Mouse (Mus musculus) liver, postnatal 0 days (tissue): Measurements from ENCODE around the gene Ptprs. TPM values are rescaled to one million over a fixed set of nuclear protein-coding genes. Genes with fewer than 3 reads are reported as not detected.

Source experiments
- ATAC-seq: fragments of 200-750 bp; cut with Nextera tagmentation; 2 replicates; pipeline ENCODE4 v1.8.0; 2017; ENCODE audit warnings: mild to moderate bottlenecking, moderate library complexity
- DNase-seq: peaks from one replicate; pipeline ENCODE4 v3.0.0-alpha.2; 2016
- H3K27ac ChIP-seq: fragments of 300-500 bp; sonication (generic); 2 replicates; pipeline ENCODE4 v1.5.1; 2014; ENCODE audit warnings: antibody characterized with exemption, moderate library complexity, mild to moderate bottlenecking, low read depth
- H3K27me3 ChIP-seq: fragments of 300-500 bp; sonication (generic); 2 replicates; pipeline ENCODE4 v1.6.1; 2014; ENCODE audit warnings: low read length, control low read depth, mixed read lengths; ENCODE audit not compliant: insufficient read depth
- H3K36me3 ChIP-seq: fragments of 300-500 bp; sonication (generic); replicated peaks from 2 replicates; pipeline ENCODE4 v1.6.1; 2014; ENCODE audit warnings: mild to moderate bottlenecking, control low read depth, low read length, moderate library complexity, mixed read lengths; ENCODE audit not compliant: insufficient read depth
- H3K4me1 ChIP-seq: fragments of 300-500 bp; sonication (generic); 2 replicates; pipeline ENCODE4 v1.6.1; 2014; ENCODE audit warnings: antibody characterized with exemption, mild to moderate bottlenecking, control low read depth; ENCODE audit not compliant: insufficient read depth
- H3K4me2 ChIP-seq: fragments of 300-500 bp; sonication (generic); 2 replicates; pipeline ENCODE4 v1.6.1; 2014; ENCODE audit warnings: low read depth, mild to moderate bottlenecking, low read length, moderate library complexity, mixed read lengths
- H3K4me3 ChIP-seq: fragments of 300-500 bp; sonication (generic); 2 replicates; pipeline ENCODE4 v1.5.1; 2014; ENCODE audit warnings: low read depth, low read length
- H3K9ac ChIP-seq: fragments of 300-500 bp; sonication (generic); replicated peaks from 2 replicates; pipeline ENCODE4 v1.6.1; 2014; ENCODE audit warnings: mild to moderate bottlenecking, moderate library complexity
- H3K9me3 ChIP-seq: fragments of 300-500 bp; sonication (generic); 2 replicates; pipeline ENCODE4 v1.6.1; 2016; ENCODE audit warnings: mild to moderate bottlenecking, control low read depth, low read length, mixed read lengths
- CTCF ChIP-seq: sonication (generic); IDR thresholded peaks from 2 replicates; pipeline ENCODE4 v1.5.1; 2016; ENCODE audit warnings: antibody characterized with exemption, low read depth
- EP300 ChIP-seq: IDR thresholded peaks from 2 replicates; pipeline ENCODE4 v1.6.1; 2016; ENCODE audit warnings: antibody characterized with exemption, low read depth, mild to moderate bottlenecking
- WGBS: fragments of 180-500 bp; shearing (Covaris S2); extraction: QIAGEN DNeasy Blood & Tissue Kit; methylation state at CpG from one replicate; pipeline ENCODE4 v1.1.7; 2014; ENCODE audit not compliant: insufficient replicate concordance; 5-methylcytosine and 5-hydroxymethylcytosine counted together
- polyA plus RNA-seq: library from polyadenylated mRNA; unstranded; fragments of >200 nt; fragmentation: Nextera tagmentation; extraction: Ambion mirVana; gene quantifications from 2 replicates; pipeline ENCODE4 v1.2.1, GENCODE M21; 2015

Ptprs gene
- polyA plus RNA-seq, 1 experiment from 2014 or later = 3.4 TPM

GRCm38 (mm10) chr17:56380286-56380685 lies 96.0 kb downstream of the Ptprs start:
- Histone ChIP-seq H3K36me3 (peaks cover 27% of the 10 kb centered on the region), H3K9ac (no peak overlapping the region), H3K4me1 (no peaks in the 10 kb centered on the region), H3K27ac (no peak overlapping the region), H3K27me3 (no peaks in the 10 kb centered on the region), H3K9me3 (no peaks in the 10 kb centered on the region), H3K4me3 (no peak overlapping the region), H3K4me2 (no peak overlapping the region)
- WGBS = 87% methylated on average over 6 of the region's 6 CpGs
- DNase-seq (no peak), ATAC-seq (no peak)
- TF ChIP-seq EP300 (no peak), CTCF (no peak)

GRCm38 (mm10) chr17:56379281-56379834 lies 96.9 kb downstream of the Ptprs start:
- Histone ChIP-seq H3K9ac (no peak overlapping the region), H3K4me2 (no peak overlapping the region), H3K4me3 (no peak overlapping the region), H3K36me3 (peaks cover 22% of the 10 kb centered on the region), H3K4me1 (no peaks in the 10 kb centered on the region), H3K27ac (no peak overlapping the region), H3K27me3 (no peaks in the 10 kb centered on the region), H3K9me3 (no peaks in the 10 kb centered on the region)
- 86% methylated on average over 6 of the region's 6 CpGs for WGBS
- no peak for TF ChIP-seq CTCF
- ATAC-seq = no peak
- DNase-seq = no peak

- WGBS = 77% methylated on average over 1 of the region's 1 CpGs
- Histone ChIP-seq H3K9ac (no peak overlapping the region), H3K27me3 (no peaks in the 10 kb centered on the region), H3K4me2 (no peak overlapping the region), H3K9me3 (no peaks in the 10 kb centered on the region), H3K27ac (no peak overlapping the region), H3K4me1 (peaks cover 8% of the 10 kb centered on the region; the same call in 1 of the 2 replicates), H3K4me3 (no peak overlapping the region), H3K36me3 (peaks cover 17% of the 10 kb centered on the region; the same call in 1 of the 2 replicates)
- TF ChIP-seq CTCF (no peak), EP300 (no peak)
- ATAC-seq (no peak), DNase-seq (no peak)
These were observed 101.4 kb downstream of the Ptprs start for GRCm38 (mm10) chr17:56374851-56375250.

GRCm38 (mm10) chr17:56373136-56374034 lies 102.9 kb downstream of the Ptprs start:
- Histone ChIP-seq H3K4me2 (no peak overlapping the region), H3K36me3 (peaks cover 11% of the 10 kb centered on the region), H3K9ac (no peak overlapping the region), H3K4me3 (no peak overlapping the region), H3K9me3 (no peaks in the 10 kb centered on the region), H3K27me3 (no peaks in the 10 kb centered on the region), H3K4me1 (peaks cover 8% of the 10 kb centered on the region; the same call in 1 of the 2 replicates), H3K27ac (no peak overlapping the region)
- peak; percentile 56 for ATAC-seq
- TF ChIP-seq EP300 (no peak), CTCF (no peak)
- WGBS = 69% methylated on average over 17 of the region's 17 CpGs
- DNase-seq = no peak

- no peak for ATAC-seq
- no peaks in the 10 kb centered on the region for H3K27me3 ChIP-seq
- no peak for DNase-seq
- peaks cover 8% of the 10 kb centered on the region; the same call in 1 of the 2 replicates for H3K4me1 ChIP-seq
- no peak overlapping the region for H3K4me3 ChIP-seq
- TF ChIP-seq EP300 (no peak), CTCF (peak; percentile 26)
- H3K27ac ChIP-seq = no peak overlapping the region
- no peaks in the 10 kb centered on the region for H3K9me3 ChIP-seq
- H3K36me3 ChIP-seq = peaks cover 8% of the 10 kb centered on the region
- H3K4me2 ChIP-seq = no peak overlapping the region
- no peak overlapping the region for H3K9ac ChIP-seq
- WGBS = 65% methylated on average over 4 of the region's 4 CpGs
These were observed 104.2 kb downstream of the Ptprs start for GRCm38 (mm10) chr17:56372109-56372508.

GRCm38 (mm10) chr17:56371029-56371660 lies 105.1 kb downstream of the Ptprs start:
- Histone ChIP-seq H3K4me1 (peaks cover 8% of the 10 kb centered on the region; the same call in 1 of the 2 replicates), H3K9ac (no peak overlapping the region), H3K9me3 (no peaks in the 10 kb centered on the region), H3K4me2 (no peak overlapping the region), H3K4me3 (no peak overlapping the region), H3K27me3 (no peaks in the 10 kb centered on the region), H3K36me3 (peaks cover 7% of the 10 kb centered on the region), H3K27ac (no peak overlapping the region)
- DNase-seq = no peak
- no peak for ATAC-seq
- TF ChIP-seq EP300 (no peak), CTCF (no peak)
- WGBS = 84% methylated on average over 15 of the region's 15 CpGs
